Mouse (Mus musculus) kidney, postnatal 0 days (tissue): ENCODE data around the gene Rps19. TPM values are rescaled to one million over a fixed set of nuclear protein-coding genes. Genes with fewer than 3 reads are reported as not detected.
"Not testable (repeated sequence)": the region's sequence is repeated elsewhere in the genome, so short reads cannot be mapped to it uniquely, and the experiment has no call there.

Experiments used
- ATAC-seq: fragments of 200-750 bp; cut with Nextera tagmentation; replicated peaks from 2 replicates; pipeline ENCODE4 v1.8.0; 2017; ENCODE audit warnings: low read depth, moderate number of reproducible peaks, moderate TSS enrichment, moderate library complexity; ENCODE audit not compliant: low FRiP score
- DNase-seq: peaks from one replicate; pipeline ENCODE4 v3.0.0-alpha.2; 2016; ENCODE audit warnings: low spot score
- H3K27ac ChIP-seq: fragments of 300-500 bp; sonication (generic); 2 replicates; pipeline ENCODE4 v1.5.1; 2014; ENCODE audit warnings: mild to moderate bottlenecking
- H3K27me3 ChIP-seq: fragments of 300-500 bp; sonication (generic); 2 replicates; pipeline ENCODE4 v1.6.1; 2014; ENCODE audit warnings: low read length, mixed read lengths; ENCODE audit not compliant: insufficient read depth
- H3K36me3 ChIP-seq: fragments of 300-500 bp; sonication (generic); 2 replicates; pipeline ENCODE4 v1.6.1; 2014; ENCODE audit warnings: low read length, mixed read lengths; ENCODE audit not compliant: insufficient read depth
- H3K4me1 ChIP-seq: fragments of 300-500 bp; sonication (generic); replicated peaks from 2 replicates; pipeline ENCODE4 v1.6.1; 2014; ENCODE audit warnings: antibody characterized with exemption, low read length, mixed read lengths; ENCODE audit not compliant: insufficient read depth
- H3K4me2 ChIP-seq: fragments of 300-500 bp; sonication (generic); 2 replicates; pipeline ENCODE4 v1.6.1; 2014; ENCODE audit warnings: mild to moderate bottlenecking, low read length, moderate library complexity, mixed read lengths
- H3K4me3 ChIP-seq: fragments of 300-500 bp; sonication (generic); replicated peaks from 2 replicates; pipeline ENCODE4 v1.5.1; 2014; ENCODE audit warnings: low read depth, low read length
- H3K9ac ChIP-seq: fragments of 300-500 bp; sonication (generic); 2 replicates; pipeline ENCODE4 v1.6.1; 2014; ENCODE audit warnings: low read depth, low read length
- H3K9me3 ChIP-seq: fragments of 300-500 bp; sonication (generic); replicated peaks from 2 replicates; pipeline ENCODE4 v1.6.1; 2016; ENCODE audit warnings: low read length, inconsistent platforms, mixed read lengths
- CTCF ChIP-seq: IDR thresholded peaks from 2 replicates; pipeline ENCODE4 v1.5.1; 2016; ENCODE audit warnings: antibody characterized with exemption, low read depth, mild to moderate bottlenecking, moderate library complexity
- WGBS: fragments of 180-500 bp; shearing (Covaris S2); extraction: QIAGEN DNeasy Blood & Tissue Kit; methylation state at CpG from one replicate; pipeline ENCODE4 v1.1.7; 2014; 5-methylcytosine and 5-hydroxymethylcytosine counted together
- polyA plus RNA-seq: library from polyadenylated mRNA; unstranded; fragments of >200 nt; fragmentation: Nextera tagmentation; extraction: Ambion mirVana; gene quantifications from 2 replicates; pipeline ENCODE4 v1.2.1, GENCODE M21; 2015

Gene Rps19
- polyA plus RNA-seq, 1 experiment from 2014 or later: 3,330 TPM

GRCm38 (mm10) chr7:24889431-24890220 is 5.5 kb downstream of the Rps19 start:
- H3K4me1 ChIP-seq: peaks cover 12% of the 10 kb centered on the region; the same call in 1 of the 2 replicates
- peak overlapping the region; percentile 55; the same call in 1 of the 2 replicates for H3K27ac ChIP-seq
- ATAC-seq (peak; percentile 68), DNase-seq (peak; percentile 47)
- H3K27me3 ChIP-seq: no peaks in the 10 kb centered on the region
- H3K4me3 ChIP-seq: no peak overlapping the region
- H3K9ac ChIP-seq: no peak overlapping the region
- H3K9me3 ChIP-seq: no peaks in the 10 kb centered on the region
- no peak overlapping the region for H3K4me2 ChIP-seq
- 64% methylated on average over 6 of the region's 6 CpGs for WGBS
- peaks cover 33% of the 10 kb centered on the region; the same call in 1 of the 2 replicates for H3K36me3 ChIP-seq
- no peak for TF ChIP-seq CTCF

GRCm38 (mm10) chr7:24890281-24891216 is 6.4 kb downstream of the Rps19 start:
- no peaks in the 10 kb centered on the region for H3K27me3 ChIP-seq
- DNase-seq: peak; percentile 90
- peak; percentile 99 for TF ChIP-seq CTCF
- H3K9ac ChIP-seq: no peak overlapping the region
- ATAC-seq: peak; percentile 67
- H3K27ac ChIP-seq: peak overlapping the region; percentile 55; the same call in 1 of the 2 replicates
- H3K9me3 ChIP-seq: no peaks in the 10 kb centered on the region
- H3K4me3 ChIP-seq: no peak overlapping the region
- H3K4me1 ChIP-seq: peaks cover 12% of the 10 kb centered on the region; the same call in 1 of the 2 replicates
- H3K4me2 ChIP-seq: no peak overlapping the region
- WGBS: 31% methylated on average over 10 of the region's 10 CpGs
- H3K36me3 ChIP-seq: peaks cover 33% of the 10 kb centered on the region; the same call in 1 of the 2 replicates

GRCm38 (mm10) chr7:24891241-24892124 is 7.3 kb downstream of the Rps19 start:
- 0 out of 2 replicates have a peak overlapping the region, but pooled peaks have one; percentile 13 for H3K27ac ChIP-seq
- H3K4me2 ChIP-seq: no peak overlapping the region
- no peak for DNase-seq
- H3K9me3 ChIP-seq: no peaks in the 10 kb centered on the region
- no peak overlapping the region for H3K9ac ChIP-seq
- H3K36me3 ChIP-seq: peaks cover 28% of the 10 kb centered on the region; the same call in 1 of the 2 replicates
- no peak for ATAC-seq
- 70% methylated on average over 3 of the region's 3 CpGs for WGBS
- no peak for TF ChIP-seq CTCF
- no peak overlapping the region for H3K4me3 ChIP-seq
- peaks cover 3% of the 10 kb centered on the region; the same call in 1 of the 2 replicates for H3K4me1 ChIP-seq
- H3K27me3 ChIP-seq: no peaks in the 10 kb centered on the region

GRCm38 (mm10) chr7:24892125-24892583 is 8.0 kb downstream of the Rps19 start:
- Histone ChIP-seq H3K9ac (no peak overlapping the region), H3K9me3 (no peaks in the 10 kb centered on the region), H3K36me3 (peaks cover 26% of the 10 kb centered on the region; the same call in 1 of the 2 replicates), H3K4me2 (no peak overlapping the region), H3K4me1 (no peaks in the 10 kb centered on the region), H3K27ac (no peak overlapping the region), H3K27me3 (no peaks in the 10 kb centered on the region), H3K4me3 (no peak overlapping the region)
- no peak for ATAC-seq
- no peak for DNase-seq
- no peak for TF ChIP-seq CTCF
- 63% methylated on average over 2 of the region's 2 CpGs for WGBS

- 93% methylated on average over 2 of the region's 2 CpGs for WGBS
- not testable (repeated sequence) for H3K27ac ChIP-seq, H3K36me3 ChIP-seq, H3K9ac ChIP-seq, H3K4me3 ChIP-seq, H3K27me3 ChIP-seq, H3K9me3 ChIP-seq, DNase-seq, ATAC-seq, H3K4me2 ChIP-seq, H3K4me1 ChIP-seq
Observed at GRCm38 (mm10) chr7:24895749-24896148, 11.6 kb downstream of the Rps19 start.
